Mouse (Mus musculus) heart, adult 2 months (tissue): ENCODE results near the gene Ncapd3. TPM values are rescaled to one million over a fixed set of nuclear protein-coding genes. Genes with fewer than 3 reads are reported as not detected.
A peak's percentile ranks its signal among the peaks of the same experiment; 100 is the strongest.

Experiments
- DNase-seq, 2 experiments: peaks; one replicate each; pipeline ENCODE4 v3.0.0; 2021
- H3K27ac ChIP-seq: fragments of 200-600 bp; 2 replicates; pipeline ENCODE4 v1.8.1; 2022
- H3K27me3 ChIP-seq: fragments of 200-500 bp; 2 replicates; pipeline ENCODE4 v1.6.1; 2012; ENCODE audit warnings: mild to moderate bottlenecking, low read length, inconsistent platforms, mixed read lengths; ENCODE audit not compliant: control insufficient read depth, insufficient read depth
- H3K36me3 ChIP-seq: fragments of 200-500 bp; 2 replicates; pipeline ENCODE4 v1.6.1; 2012; ENCODE audit warnings: low read length, inconsistent platforms; ENCODE audit not compliant: control insufficient read depth, insufficient read depth
- H3K4me1 ChIP-seq: fragments of 200-500 bp; 2 replicates; pipeline ENCODE4 v1.6.1; 2011; ENCODE audit warnings: low read length; ENCODE audit not compliant: control insufficient read depth, insufficient read depth
- H3K4me3 ChIP-seq: fragments of 200-600 bp; 2 replicates; pipeline ENCODE4 v1.8.1; 2022
- H3K79me2 ChIP-seq: fragments of 200-500 bp; replicated peaks from 2 replicates; pipeline ENCODE4 v1.6.1; 2012; ENCODE audit warnings: mild to moderate bottlenecking, inconsistent platforms, low read length, moderate library complexity, mixed read lengths; ENCODE audit not compliant: control insufficient read depth, insufficient read depth
- H3K9ac ChIP-seq: fragments of 200-500 bp; 2 replicates; pipeline ENCODE4 v1.6.1; 2012; ENCODE audit warnings: low read depth, mild to moderate bottlenecking, control low read depth, inconsistent platforms, low read length, mixed read lengths
- CTCF ChIP-seq: fragments of 200-600 bp; IDR thresholded peaks from 2 replicates; pipeline ENCODE4 v1.8.1; 2022; ENCODE audit warnings: antibody characterized with exemption, mild to moderate bottlenecking, moderate library complexity
- EP300 ChIP-seq: fragments of 200-500 bp; IDR thresholded peaks from 2 replicates; pipeline ENCODE4 v1.6.1; 2011; ENCODE audit warnings: low read depth, low read length, control low read depth; ENCODE audit not compliant: insufficient read depth
- POLR2A ChIP-seq: fragments of 200-500 bp; IDR thresholded peaks from 2 replicates; pipeline ENCODE4 v1.6.1; 2011; ENCODE audit warnings: mild to moderate bottlenecking, low read depth, low read length, control low read depth; ENCODE audit not compliant: insufficient read depth
- WGBS: fragments of 180-500 bp; shearing (Covaris S2); methylation state at CpG from one replicate; pipeline ENCODE4 v1.1.7; 2018; 5-methylcytosine and 5-hydroxymethylcytosine counted together
- intact Hi-C: fragments of 180-260 bp; cut with DNase I; formaldehyde crosslinking; loops from one replicate; pipeline ENCODE4 v1.15.1; 2025
- polyA plus RNA-seq: library from polyadenylated mRNA; depleted of rRNA; stranded (reverse); fragments of >200 nt; gene quantifications from 2 replicates; pipeline ENCODE4 v1.2.3, GENCODE M21; 2012
- total RNA-seq, 2 experiments: library from RNA; stranded (reverse); gene quantifications; 2 replicates each; pipeline ENCODE4 v1.2.3; 2021

Gene Ncapd3
- total and polyA plus RNA-seq, 3 experiments: 8.5 to 10.0 (median 9.0) TPM

DNA sequence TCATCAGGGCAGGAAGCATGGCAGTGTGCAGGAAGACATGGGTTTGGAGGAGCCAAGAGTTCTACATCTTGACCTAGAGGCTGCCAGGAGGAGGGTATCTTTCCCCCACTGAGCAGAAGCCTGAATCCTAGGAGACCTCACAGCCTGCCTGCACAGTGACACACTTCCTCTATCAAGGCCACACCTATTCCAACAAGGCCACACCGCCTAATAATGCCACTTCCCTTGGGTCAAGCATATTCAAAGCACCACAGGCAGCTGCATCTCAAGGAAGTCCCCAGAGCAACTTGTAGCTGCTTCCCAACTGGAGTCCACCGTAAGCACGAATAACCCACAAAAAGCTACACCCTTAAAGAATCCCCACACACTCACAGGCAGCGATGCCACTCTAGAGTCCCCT is 92.1 kb downstream of the Ncapd3 start:
- DNase-seq: no peak
- peaks cover 4% of the 10 kb centered on the region; the same call in 1 of the 2 replicates for H3K79me2 ChIP-seq

GRCm38 (mm10) chr9:27122963-27123362 is 93.0 kb downstream of the Ncapd3 start:
- Histone ChIP-seq H3K4me1 (peaks cover 6% of the 10 kb centered on the region), H3K27me3 (no peaks in the 10 kb centered on the region), H3K4me3 (no peak overlapping the region), H3K9ac (no peak overlapping the region), H3K79me2 (peaks cover 4% of the 10 kb centered on the region; the same call in 1 of the 2 replicates), H3K36me3 (peaks cover 4% of the 10 kb centered on the region), H3K27ac (no peak overlapping the region)
- TF ChIP-seq EP300 (no peak), POLR2A (no peak), CTCF (no peak)
- DNase-seq: no peak
- 90% methylated on average over 4 of the region's 4 CpGs for WGBS
- intact Hi-C loops: no loop called here

More for the DNA sequence above, 92.1 kb downstream of the Ncapd3 start:
- H3K9ac ChIP-seq: no peak overlapping the region
- TF ChIP-seq EP300: no peak
- no peak for TF ChIP-seq CTCF
- TF ChIP-seq POLR2A: no peak
- intact Hi-C loops: no loop called here
- WGBS: 91% methylated on average over 4 of the region's 4 CpGs
- no peak overlapping the region for H3K27ac ChIP-seq
- H3K4me3 ChIP-seq: no peak overlapping the region
- H3K27me3 ChIP-seq: no peaks in the 10 kb centered on the region
- peaks cover 6% of the 10 kb centered on the region for H3K4me1 ChIP-seq
- H3K36me3 ChIP-seq: peaks cover 4% of the 10 kb centered on the region

DNA sequence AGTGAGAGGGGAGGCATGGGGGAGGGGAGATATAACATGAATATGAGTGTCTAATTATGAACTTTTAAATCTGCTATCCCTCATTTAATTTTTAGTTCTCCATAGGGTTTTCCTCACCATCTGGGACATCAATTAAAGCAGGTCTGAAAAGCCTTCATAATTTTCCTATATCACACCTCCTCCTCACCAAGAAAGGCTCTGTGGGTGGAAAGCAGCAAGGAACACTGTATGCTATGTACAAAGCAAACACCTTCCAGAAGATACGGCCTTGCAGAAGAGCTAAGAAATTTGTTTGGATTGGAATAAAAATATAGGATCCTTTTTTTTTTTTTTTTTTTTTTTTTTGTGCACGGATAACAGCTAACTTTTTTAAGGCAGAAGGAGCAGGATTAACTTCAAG is 94.0 kb downstream of the Ncapd3 start:
- H3K79me2 ChIP-seq: peaks cover 4% of the 10 kb centered on the region; the same call in 1 of the 2 replicates
- peaks cover 10% of the 10 kb centered on the region for H3K4me1 ChIP-seq
- H3K27ac ChIP-seq: no peak overlapping the region
- H3K9ac ChIP-seq: no peak overlapping the region
- no peak overlapping the region for H3K4me3 ChIP-seq
- intact Hi-C loops: no loop called here
- TF ChIP-seq EP300: no peak
- TF ChIP-seq CTCF: no peak
- no peak for TF ChIP-seq POLR2A
- peaks cover 4% of the 10 kb centered on the region for H3K36me3 ChIP-seq
- H3K27me3 ChIP-seq: no peaks in the 10 kb centered on the region
- no peak for DNase-seq
- 72% methylated on average over 2 of the region's 2 CpGs for WGBS

GRCm38 (mm10) chr9:27125450-27125849 is 95.5 kb downstream of the Ncapd3 start:
- peaks cover 4% of the 10 kb centered on the region; the same call in 1 of the 2 replicates for H3K79me2 ChIP-seq
- H3K4me3 ChIP-seq: no peak overlapping the region
- peaks cover 10% of the 10 kb centered on the region for H3K4me1 ChIP-seq
- no peaks in the 10 kb centered on the region for H3K27me3 ChIP-seq
- peak overlapping the region; percentile 57 for H3K27ac ChIP-seq
- no peak for TF ChIP-seq EP300
- no peak for TF ChIP-seq POLR2A
- no peak for TF ChIP-seq CTCF
- intact Hi-C loops: no loop called here
- peak overlapping the region; percentile 3; the same call in 1 of the 2 replicates for H3K9ac ChIP-seq
- peaks cover 4% of the 10 kb centered on the region for H3K36me3 ChIP-seq
- 41% methylated on average over 6 of the region's 6 CpGs for WGBS
- no peak for DNase-seq

GRCm38 (mm10) chr9:27126543-27126942 is 96.6 kb downstream of the Ncapd3 start:
- Histone ChIP-seq H3K4me1 (peaks cover 7% of the 10 kb centered on the region), H3K9ac (no peak overlapping the region), H3K27me3 (no peaks in the 10 kb centered on the region), H3K27ac (peak overlapping the region; percentile 36; the same call in 1 of the 2 replicates), H3K4me3 (no peak overlapping the region), H3K79me2 (0 out of 2 replicates have a peak, but pooled peaks cover 2% of the 10 kb centered on the region), H3K36me3 (peaks cover 4% of the 10 kb centered on the region)
- WGBS: 94% methylated on average over 6 of the region's 6 CpGs
- TF ChIP-seq POLR2A (no peak), CTCF (peak; percentile 54)
- intact Hi-C loops: no loop called here
- DNase-seq: no peak

- H3K79me2 ChIP-seq: 0 out of 2 replicates have a peak, but pooled peaks cover 2% of the 10 kb centered on the region
- no peak for DNase-seq
- peaks cover 9% of the 10 kb centered on the region for H3K4me1 ChIP-seq
- intact Hi-C loops: no loop called here
- no peaks in the 10 kb centered on the region for H3K27me3 ChIP-seq
- H3K9ac ChIP-seq: no peak overlapping the region
- no peak overlapping the region for H3K4me3 ChIP-seq
- WGBS: 14% methylated on average over 4 of the region's 4 CpGs
- H3K27ac ChIP-seq: peak overlapping the region; percentile 8
- H3K36me3 ChIP-seq: peaks cover 8% of the 10 kb centered on the region
- TF ChIP-seq EP300: no peak
- no peak for TF ChIP-seq POLR2A
- TF ChIP-seq CTCF: no peak
Observed at GRCm38 (mm10) chr9:27128629-27129028, 98.7 kb downstream of the Ncapd3 start.
